Mouse (Mus musculus) spleen, adult 2 months (tissue): ENCODE results near the gene Cip2a.

Experiments
- CTCF ChIP-seq: fragments of 200-500 bp; IDR thresholded peaks from 2 replicates; pipeline ENCODE4 v1.5.1; 2011; ENCODE audit warnings: mild to moderate bottlenecking, inconsistent platforms; ENCODE audit not compliant: insufficient read depth, insufficient read length, insufficient replicate concordance; ENCODE audit errors: extremely low read depth
- POLR2A ChIP-seq: fragments of 200-500 bp; IDR thresholded peaks from 2 replicates; pipeline ENCODE4 v1.6.1; 2011; ENCODE audit warnings: low read depth, low read length, inconsistent platforms

- no peak for TF ChIP-seq CTCF
- TF ChIP-seq POLR2A = no peak
These were observed 20.4 kb upstream of the Cip2a start for GRCm38 (mm10) chr16:48973548-48973947.
